Comparison of ENCODE assay signal across 8 mouse cellular contexts in genomic region chr10:120763656-120764466, GRCm38 (mm10).
DNase-seq lines count a peak whose midpoint lies in the region; ATAC-seq and TF ChIP-seq lines count a peak whose summit lies in the region.

No protein-coding gene starts in this region.

- 38% methylated on average over 13 of the region's 13 CpGs for WGBS in heart, embryonic 10.5 days
- 26% methylated on average over 13 of the region's 13 CpGs for WGBS in lung, embryonic 15.5 days
- 29% methylated on average over 13 of the region's 13 CpGs for WGBS in stomach, postnatal 0 days

- 0 out of 2 replicates have a peak, but pooled peaks cover 3% of the 10 kb centered on the region for H3K9me3 ChIP-seq in heart, embryonic 10.5 days
- no peaks in the 10 kb centered on the region for H3K9me3 ChIP-seq in lung, embryonic 15.5 days
- H3K9me3 ChIP-seq in stomach, postnatal 0 days (ENCODE audit: control insufficient read depth, low read length): no peaks in the 10 kb centered on the region

- DNase-seq in cerebellum, postnatal 10 days: peak; percentile 40 to 42
- no peak for DNase-seq in cerebellum, adult 11-12 months
- DNase-seq in heart, embryonic 10.5 days (ENCODE audit: low spot score): peak; percentile 90
- DNase-seq in kidney, adult 8-10 months: peak; percentile 33 to 34
- peak; percentile 33 for DNase-seq in stomach, postnatal 0 days (ENCODE audit: low spot score)
- DNase-seq in right cerebral cortex, postnatal 14 days: no peak
- no peak for DNase-seq in layer of hippocampus, adult 9-11 months

- no peak for TF ChIP-seq CTCF in stomach, postnatal 0 days (IDR thresholded peaks at IDR 0.05; ENCODE audit: low read depth)

- H3K36me3 ChIP-seq in heart, embryonic 10.5 days: no peaks in the 10 kb centered on the region
- no peaks in the 10 kb centered on the region for H3K36me3 ChIP-seq in lung, embryonic 15.5 days
- no peaks in the 10 kb centered on the region for H3K36me3 ChIP-seq in stomach, postnatal 0 days (ENCODE audit: control insufficient read depth, insufficient read depth, low read length)

- H3K4me3 ChIP-seq in heart, embryonic 10.5 days: no peak overlapping the region; the same call in 1 of the 2 replicates
- H3K4me3 ChIP-seq in lung, embryonic 15.5 days: no peak overlapping the region
- H3K4me3 ChIP-seq in stomach, postnatal 0 days (ENCODE audit: low read depth, low read length): no peak overlapping the region

- no peak for TF ChIP-seq EP300 in stomach, postnatal 0 days (optimal IDR thresholded peaks at IDR 0.05)

- H3K27me3 ChIP-seq in heart, embryonic 10.5 days (ENCODE audit: insufficient read depth, poor library complexity, severe bottlenecking): no peaks in the 10 kb centered on the region
- no peaks in the 10 kb centered on the region for H3K27me3 ChIP-seq in lung, embryonic 15.5 days
- no peaks in the 10 kb centered on the region for H3K27me3 ChIP-seq in stomach, postnatal 0 days (ENCODE audit: control insufficient read depth, insufficient read depth, low read length)

- H3K4me1 ChIP-seq in heart, embryonic 10.5 days: peaks cover 29% of the 10 kb centered on the region
- H3K4me1 ChIP-seq in lung, embryonic 15.5 days: peaks cover 17% of the 10 kb centered on the region
- no peaks in the 10 kb centered on the region for H3K4me1 ChIP-seq in stomach, postnatal 0 days (replicated peaks; ENCODE audit: control insufficient read depth, insufficient read depth)

- H3K9ac ChIP-seq in lung, embryonic 15.5 days: no peak overlapping the region
- H3K9ac ChIP-seq in stomach, postnatal 0 days (ENCODE audit: low read length): no peak overlapping the region

- ATAC-seq in lung, embryonic 15.5 days (ENCODE audit: borderline replicate concordance, extremely low read depth, low FRiP score, low TSS enrichment): peak; percentile 92
- ATAC-seq in stomach, postnatal 0 days (ENCODE audit: low FRiP score, low TSS enrichment): peak; percentile 83

- peak overlapping the region; percentile 85 for H3K27ac ChIP-seq in heart, embryonic 10.5 days
- peak overlapping the region; percentile 43 for H3K27ac ChIP-seq in lung, embryonic 15.5 days
- H3K27ac ChIP-seq in stomach, postnatal 0 days (replicated peaks): no peak overlapping the region

- peak overlapping the region; percentile 33; the same call in 1 of the 2 replicates for H3K4me2 ChIP-seq in lung, embryonic 15.5 days
- no peak overlapping the region for H3K4me2 ChIP-seq in stomach, postnatal 0 days (replicated peaks; ENCODE audit: low read depth)

Comparison
In these comparisons a context has a peak if more than half of its experiments do, and no peak if none do; other contexts are left out.
1. DNase-seq: peak in cerebellum, postnatal 10 days (2 of 2), heart, embryonic 10.5 days (single experiment), kidney, adult 8-10 months (2 of 2) and stomach, postnatal 0 days (single experiment); none in cerebellum, adult 11-12 months (single experiment), right cerebral cortex, postnatal 14 days (single experiment) and layer of hippocampus, adult 9-11 months (single experiment).